Mouse (Mus musculus): Measurements from ENCODE around the gene Dclre1b.
"Not testable (repeated sequence)": the region's sequence is repeated elsewhere in the genome, so short reads cannot be mapped to it uniquely, and the experiment has no call there.

Dclre1b gene

DNA sequence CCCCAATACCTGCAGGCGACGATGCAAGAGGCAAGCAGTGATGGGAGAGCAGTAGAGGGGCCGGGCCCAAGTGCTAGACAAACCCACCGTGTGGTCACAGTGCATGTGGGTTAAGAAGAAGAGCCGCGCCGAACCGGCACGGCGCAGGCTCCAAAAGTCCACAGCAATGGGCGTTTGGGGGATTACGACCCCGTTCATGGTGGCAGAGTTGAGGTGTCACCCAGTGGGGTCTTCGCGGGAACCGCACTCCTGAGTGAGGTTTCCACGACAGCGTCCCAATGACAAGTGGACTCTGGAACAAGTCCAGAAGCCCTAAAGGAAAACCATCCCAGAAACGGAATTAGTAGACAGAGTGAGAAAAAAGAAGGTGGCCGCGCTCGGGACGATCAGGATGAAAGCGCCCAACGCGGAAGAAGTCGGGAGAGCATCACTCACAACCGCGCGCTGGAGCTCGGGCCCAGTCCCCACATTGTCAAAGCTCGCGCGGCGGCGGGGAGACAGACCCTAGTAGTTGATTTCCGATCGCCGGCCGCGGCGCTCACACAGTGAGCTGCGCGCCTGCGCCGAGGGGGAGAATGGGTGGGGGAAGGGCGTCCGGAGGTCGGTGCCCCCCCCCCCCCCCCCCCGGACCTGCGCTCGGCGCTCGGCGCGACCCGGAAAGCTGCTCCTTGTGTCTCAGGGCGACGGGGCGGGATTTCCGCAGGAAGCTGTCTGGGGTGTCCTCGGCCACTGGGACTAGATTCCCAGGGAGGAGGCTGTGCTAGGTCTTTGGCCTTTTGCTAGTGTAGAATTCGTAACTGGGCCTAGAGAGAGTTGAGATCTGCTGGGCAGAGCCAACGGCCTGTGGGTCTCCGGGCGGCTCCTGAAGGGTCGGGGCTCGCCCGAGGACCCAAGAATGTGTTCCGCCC lies at the start of gene Dclre1b, which contains the start of the genes Ap4b1 and Gm43064:
Gene Dclre1b, minus strand, starts transcription at position 554 of the 908 bp plus-strand sequence.
Gene Ap4b1, plus strand, starts transcription at position 630 of the 908 bp plus-strand sequence.
Gene Gm43064, plus strand, starts transcription at position 683 of the 908 bp plus-strand sequence.
- peak; percentile 95 to 96 for DNase-seq

DNA sequence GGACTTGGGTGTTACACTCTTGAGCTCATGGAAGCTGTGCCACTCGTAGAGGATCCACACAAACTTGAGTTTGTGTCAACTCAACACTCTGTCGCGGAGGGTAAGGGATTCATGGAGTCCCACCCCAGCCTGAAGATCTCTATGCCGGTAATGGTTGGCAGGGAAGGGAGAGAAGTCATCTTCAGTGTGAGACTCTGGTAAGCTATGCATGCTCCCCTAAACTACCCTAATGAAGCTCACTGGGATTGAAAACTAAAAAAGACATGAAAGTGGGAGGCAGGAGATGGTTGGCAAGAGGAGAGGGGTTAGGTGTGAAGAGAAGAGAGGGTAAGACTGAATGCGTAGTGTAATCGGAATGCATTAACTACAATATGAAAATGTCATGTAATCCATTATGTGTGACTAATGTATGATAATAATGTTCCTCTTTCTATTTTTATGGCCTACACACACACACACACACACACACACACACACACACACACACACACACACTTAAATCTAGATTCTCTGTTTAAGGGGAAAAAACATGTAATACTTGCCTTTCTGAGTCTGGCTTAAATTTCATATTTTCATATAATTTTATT lies 48.8 kb upstream of the Dclre1b start:
- DNase-seq: no peak

DNA sequence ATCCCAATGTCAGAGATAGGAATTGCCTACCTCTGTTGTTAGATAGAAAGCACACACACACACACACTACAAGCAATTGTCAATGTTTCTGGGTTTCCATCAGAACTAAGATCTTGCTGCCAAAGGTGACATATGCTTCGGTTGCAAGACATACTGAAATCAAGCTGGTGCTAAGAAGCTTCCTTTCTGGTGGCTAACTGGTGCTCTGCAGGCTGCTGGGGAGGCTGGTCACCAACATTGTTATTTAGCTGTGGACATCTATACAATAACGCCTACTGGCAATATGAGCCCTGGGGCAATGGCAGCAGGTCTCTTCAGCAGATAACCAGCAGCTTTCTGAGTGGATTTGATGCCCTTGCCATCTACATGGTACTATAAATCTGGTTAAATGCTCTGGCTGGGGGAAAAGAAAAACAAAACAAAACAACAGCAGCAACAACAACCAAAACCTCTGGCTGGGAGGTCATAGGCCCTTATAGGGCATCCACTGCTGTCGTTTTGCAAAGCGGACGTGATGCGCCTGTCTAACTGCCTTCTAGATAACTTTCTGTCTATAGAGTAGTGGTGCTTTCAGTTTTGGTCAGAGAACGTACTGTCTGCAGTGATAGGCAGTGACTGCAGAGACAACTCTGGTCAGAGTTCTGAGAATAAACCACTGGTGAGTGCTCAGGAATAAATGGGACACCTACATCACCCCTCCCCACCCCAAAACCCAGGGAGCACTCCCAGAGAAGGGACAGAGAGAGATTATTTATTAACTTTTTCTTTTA lies 48.0 kb upstream of the Dclre1b start:
- no peak for DNase-seq

DNA sequence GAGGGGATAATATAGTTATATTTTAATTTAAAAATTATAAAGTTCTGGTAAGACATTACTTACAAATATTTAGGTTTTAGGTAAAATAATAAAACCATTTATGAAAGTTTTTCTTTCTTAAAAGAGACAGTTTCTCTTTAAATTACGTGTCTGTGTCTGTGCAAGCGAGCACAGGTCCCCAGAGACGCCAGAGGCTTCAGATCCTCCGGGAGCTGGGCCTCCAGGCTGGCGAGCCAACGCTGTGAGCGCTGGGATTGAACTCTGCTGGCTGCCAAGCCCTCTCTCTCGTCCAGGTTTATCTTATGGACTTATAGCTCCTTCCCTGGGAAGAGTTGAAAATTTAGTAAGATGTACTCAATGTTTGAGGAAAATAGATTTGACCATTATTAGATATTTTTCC lies 44.6 kb upstream of the Dclre1b start:
- DNase-seq: no peak

DNA sequence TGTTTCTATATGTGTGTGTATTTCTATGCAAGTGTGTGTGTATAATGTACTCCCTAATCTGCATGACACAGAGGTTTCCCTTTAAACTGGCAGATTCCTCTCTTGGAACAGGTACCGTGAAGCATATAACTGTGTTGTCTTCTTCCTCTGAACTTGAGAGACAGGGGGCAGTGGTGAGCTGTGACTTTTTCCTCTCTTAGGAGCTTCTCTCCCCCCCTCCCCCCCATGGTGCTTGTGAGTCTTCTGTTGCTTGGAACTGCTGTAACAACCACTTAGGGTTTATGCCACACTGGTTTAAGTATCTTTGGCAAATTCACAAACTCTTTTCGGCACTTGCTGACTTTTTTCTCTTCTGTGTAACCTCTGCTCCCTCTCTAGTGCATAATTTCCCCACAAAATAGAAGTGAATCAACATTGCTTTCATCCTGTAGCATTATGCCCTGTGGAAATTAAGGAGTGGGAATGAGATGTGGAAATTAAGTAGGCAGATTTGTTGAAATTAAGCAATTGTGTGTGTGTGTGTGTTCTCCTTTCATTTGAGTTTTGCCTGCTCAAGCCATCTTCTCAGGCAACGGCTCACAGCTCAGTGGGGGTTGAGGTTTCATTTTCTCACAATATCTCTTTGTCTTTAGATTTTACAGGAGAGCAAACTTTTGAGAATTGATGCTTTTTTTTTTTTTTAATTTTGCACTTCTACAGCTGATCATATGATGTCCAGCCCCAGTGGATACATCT lies 43.5 kb upstream of the Dclre1b start:
- peak; percentile 74 to 88 for DNase-seq

DNA sequence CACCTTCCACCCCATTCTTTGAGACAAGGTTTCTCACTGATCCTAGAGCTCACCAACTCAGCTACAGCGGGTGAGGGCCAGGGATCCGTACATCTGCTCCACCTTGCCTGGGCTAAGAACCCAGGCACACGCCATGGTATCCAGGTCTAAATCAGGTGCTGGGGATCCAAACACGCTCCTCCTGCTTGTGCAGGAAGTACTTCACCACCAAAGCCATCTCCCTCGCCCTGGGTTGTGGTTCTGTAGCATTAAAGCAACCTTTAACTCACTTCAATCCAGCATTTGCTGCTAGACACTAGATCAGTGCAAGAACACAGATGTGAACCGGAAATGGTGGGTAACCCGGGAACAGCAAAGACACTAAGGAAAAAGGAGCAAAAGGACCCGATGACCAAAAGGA lies 42.6 kb upstream of the Dclre1b start:
- DNase-seq: no peak

DNA sequence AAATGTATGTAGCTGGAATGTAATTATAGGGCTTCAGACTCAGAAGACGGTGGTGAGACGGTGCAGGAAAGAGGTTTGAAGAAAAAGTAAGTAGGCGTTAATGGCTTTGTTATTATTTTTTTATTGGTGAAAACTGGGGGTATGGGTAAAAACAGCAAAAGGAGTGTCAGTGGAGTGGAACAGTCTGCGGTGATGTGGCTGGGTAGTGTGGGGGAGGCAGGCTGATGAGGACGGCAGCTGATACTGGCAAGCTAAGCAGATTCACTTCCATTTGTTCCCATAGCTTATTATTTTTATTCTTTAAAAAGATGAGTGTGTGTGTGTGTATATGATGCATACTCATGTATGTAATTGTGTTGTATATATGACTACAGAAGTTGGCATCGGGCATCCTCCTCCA lies 42.2 kb upstream of the Dclre1b start:
- DNase-seq: no peak

DNA sequence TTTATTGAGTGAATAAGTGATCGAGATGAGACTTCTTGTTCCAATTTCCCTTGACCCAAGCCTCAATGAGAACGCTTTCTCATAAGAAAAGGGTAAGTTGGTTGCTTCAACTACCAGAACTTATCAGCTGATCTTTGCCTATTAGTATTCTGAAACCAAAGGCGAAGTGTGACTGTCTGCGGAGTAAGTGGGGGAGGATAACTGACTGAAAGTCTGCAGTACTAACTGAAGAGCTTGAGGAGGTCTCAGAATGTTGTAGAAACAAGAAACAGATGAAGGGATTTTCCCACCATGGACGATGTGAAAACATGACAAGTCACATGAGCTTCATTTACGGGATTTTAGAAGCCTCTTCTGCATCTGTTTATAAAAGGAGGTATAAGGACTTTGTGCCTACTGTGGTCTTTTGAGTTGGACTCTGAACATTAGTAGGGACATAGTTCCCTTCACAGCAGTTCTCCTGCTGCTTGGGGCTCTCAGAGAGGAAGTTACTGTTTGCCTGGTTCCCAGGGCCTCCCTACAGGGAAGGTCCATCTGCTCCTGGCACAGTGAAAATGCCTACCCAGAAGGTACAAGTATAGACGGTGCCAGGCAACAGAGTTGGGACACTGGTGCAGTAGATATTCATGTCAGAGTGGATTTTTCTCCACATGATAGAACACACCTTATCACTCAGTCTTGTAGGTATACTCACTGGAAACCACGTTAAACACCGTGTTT lies 41.6 kb upstream of the Dclre1b start:
- peak; percentile 50 to 54 for DNase-seq

DNA sequence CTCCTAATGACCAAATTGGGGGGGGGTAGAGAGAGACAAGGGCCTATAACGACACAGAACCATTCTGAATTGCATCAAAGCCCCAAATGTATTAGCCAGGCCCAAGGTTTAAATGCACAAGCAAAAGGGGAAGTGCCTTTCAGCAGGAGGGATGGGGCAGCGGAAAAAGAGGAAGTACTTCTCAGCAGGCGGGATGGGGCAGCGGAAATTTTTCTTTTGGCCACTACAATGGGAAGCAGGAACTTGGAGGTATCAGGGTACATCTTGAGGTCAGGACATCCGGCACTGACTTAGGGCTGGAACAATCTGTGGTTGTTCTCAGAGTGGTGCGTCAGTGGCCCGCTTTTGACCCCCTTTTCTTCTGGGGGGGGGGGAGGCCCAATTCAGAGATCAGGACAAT lies 31.7 kb upstream of the Dclre1b start:
- not testable (repeated sequence) for DNase-seq

DNA sequence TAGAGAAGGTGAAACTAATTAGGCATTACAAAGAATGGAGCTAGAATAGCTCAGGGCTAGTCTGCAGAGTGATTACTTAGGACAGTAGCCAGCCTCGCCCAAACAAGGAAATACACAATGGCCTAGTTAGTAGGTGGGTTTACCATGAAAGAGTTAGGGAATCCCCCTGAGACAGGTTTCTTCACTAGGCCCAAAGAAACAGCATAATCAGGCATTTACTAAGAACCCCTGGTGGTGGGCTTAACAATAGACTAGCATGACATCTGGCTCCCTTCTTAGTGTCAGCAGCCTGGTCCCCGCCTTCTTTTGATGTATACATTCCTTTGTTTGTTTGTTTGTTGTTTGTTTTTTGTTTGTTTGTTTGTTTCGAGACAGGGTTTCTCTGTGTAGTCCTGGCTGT lies 31.0 kb upstream of the Dclre1b start:
- DNase-seq: not testable (repeated sequence)

DNA sequence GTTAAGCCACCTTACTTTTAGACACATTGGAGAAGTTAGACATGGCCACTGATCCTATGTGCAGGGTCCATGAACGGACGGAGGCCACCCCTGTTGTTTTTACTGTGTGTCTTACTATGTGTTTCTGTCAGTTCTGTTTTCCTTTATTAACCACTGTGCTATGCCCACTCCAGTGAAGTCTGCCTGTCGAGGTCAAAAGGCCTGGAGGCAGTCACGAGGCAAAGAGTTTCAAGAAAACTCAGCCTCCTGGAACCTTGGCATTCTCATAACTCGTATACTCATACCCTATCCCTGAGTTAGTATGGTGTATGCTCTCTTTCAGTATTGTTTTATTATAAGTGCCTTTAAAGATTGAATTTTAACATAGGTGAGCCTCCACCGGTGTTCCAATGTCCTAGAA lies 30.5 kb upstream of the Dclre1b start:
- peak; percentile 25 to 39 for DNase-seq

DNA sequence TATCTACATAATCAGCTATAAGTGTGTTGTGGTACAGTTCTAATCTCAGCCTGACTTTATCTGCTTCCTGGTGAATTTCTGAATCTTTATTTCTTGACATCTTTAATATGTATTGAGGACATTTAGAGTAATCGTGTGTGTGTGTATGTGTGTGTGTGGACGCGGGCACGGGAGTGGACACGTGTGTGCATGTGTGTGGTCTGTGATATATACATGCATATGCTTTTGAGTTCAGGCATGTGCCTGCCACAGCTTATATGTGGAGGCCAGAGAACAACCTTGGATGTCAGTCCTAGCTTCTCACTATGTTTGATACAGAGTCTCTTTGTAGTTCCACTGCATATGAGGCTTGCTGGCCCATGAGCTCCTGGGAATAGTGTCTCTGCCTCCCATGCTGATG lies 27.2 kb upstream of the Dclre1b start:
- no peak for DNase-seq

DNA sequence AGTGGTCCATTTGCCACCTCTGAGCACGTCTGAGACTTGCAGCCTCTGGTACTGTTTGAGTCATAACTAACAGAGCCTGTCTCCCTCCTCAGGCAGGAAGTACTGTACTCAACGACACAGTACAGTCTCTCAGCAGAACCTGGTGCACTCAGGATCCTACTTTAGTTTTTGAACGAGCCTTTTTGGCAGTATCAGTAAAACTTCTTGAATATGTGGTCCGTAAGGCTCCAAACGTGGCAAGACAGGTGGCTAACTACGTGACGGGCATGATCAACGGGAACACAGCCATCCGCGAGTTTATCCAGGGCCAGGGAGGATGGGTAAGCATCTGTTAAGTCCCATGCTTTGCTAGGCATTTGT lies 26.7 kb upstream of the Dclre1b start:
- DNase-seq: no peak

DNA sequence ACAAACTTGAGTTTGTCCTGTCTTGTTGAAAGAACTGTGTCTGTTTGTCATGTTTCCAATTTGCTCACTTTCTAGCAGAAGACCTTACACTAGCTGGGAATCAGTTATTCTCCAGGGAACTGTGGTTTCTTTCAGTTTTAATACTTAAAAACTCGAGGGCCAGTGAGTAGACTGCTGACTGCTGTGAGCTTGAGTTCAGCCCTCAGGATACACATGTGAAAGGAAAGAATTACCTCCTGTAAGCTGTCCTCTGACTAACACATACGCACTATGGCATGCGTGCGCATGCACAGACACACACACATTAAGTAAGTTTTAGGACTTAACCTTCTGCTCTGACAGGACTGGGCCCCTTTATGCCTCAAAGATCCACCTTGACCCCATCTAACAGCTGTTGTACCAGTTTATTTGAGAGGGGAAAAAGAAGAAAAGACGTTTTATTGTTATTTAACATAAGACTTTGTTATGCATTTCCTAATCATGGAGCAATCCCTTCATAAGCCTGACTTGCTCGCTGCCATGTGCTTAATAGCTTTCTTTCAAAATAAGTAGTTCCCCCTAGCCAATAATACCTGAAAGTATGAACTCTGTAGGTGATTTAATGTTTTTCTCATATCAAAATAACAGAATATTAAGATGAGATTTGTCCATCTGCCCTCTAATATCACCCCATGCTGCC lies 26.2 kb upstream of the Dclre1b start:
- no peak for DNase-seq

DNA sequence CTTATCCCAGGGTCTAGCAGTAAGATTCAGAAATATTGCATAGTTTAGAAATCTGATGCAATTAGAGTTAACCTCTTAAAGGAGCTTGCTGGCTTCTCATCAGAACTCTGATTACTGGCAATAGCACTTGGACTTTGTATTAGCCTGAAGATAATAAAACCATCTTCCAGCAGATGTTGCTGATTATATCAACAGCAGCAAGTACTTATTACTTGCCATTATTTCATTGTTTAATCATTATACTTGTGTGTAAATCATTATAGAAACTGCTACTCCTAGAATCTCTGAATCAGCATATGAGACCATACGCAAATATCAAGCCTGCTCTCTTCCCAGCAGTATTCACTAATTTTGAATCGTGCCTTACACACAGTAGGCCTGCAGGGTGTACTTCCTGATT lies 24.8 kb upstream of the Dclre1b start:
- DNase-seq: no peak

DNA sequence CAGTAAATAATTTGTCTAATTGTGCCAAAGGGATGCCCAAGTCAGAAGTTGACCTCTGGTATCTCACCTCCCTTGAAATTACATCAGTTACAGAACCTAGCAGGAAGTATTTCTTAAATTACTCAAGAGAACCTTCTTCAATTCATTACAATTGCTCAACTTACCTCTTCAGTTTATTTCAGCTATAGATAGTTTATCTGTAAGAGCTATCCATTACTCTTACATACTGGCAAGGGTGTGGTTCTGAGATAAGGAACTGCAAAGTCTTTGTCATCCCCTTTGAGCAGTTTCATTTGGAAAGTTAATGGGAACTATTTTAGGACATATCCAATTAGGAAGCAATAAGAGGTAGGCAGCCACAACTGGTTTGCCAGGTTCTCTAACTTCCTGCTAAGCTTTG lies 23.2 kb upstream of the Dclre1b start, which contains the start of gene Bcl2l15:
Gene Bcl2l15, plus strand, starts transcription at position 176 of the 400 bp plus-strand sequence.
- DNase-seq: no peak

DNA sequence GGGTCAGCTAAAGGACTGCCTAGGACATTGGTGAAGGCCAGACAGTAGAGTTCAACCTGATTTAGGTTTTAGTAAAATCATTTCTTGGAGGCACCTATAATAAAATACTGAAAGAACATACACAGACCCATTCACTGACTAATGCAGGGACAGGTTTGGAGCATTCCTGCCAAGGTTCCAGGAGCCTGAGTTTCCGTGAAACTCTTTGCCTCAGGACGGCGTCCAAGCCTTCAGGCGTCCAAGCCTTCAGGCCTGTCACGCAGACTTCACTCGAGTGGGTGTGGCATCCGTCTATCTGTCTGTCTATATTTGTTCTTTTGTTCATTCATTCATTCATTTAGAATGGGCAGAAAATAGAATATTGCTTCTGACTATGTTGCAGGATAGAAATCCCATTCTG lies 21.9 kb upstream of the Dclre1b start:
- DNase-seq: no peak

DNA sequence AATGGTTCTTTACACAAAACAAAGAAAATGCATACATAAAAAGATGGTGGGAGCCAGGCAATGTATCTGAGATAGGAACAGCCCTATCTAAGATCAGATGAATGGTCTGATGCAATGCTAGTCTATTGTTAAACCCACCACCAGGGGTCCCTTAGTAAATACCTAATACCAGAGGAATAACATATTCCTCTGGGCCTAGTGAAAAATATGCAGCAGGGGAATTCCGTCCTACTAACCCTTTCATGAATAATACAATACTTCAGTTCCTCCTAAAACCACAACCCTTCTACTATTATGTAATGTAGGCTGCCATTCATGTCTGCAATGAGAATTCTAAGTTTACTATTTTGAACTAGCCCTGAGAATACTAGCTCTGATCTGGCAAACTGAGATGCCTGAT lies 21.4 kb upstream of the Dclre1b start:
- not testable (repeated sequence) for DNase-seq

DNA sequence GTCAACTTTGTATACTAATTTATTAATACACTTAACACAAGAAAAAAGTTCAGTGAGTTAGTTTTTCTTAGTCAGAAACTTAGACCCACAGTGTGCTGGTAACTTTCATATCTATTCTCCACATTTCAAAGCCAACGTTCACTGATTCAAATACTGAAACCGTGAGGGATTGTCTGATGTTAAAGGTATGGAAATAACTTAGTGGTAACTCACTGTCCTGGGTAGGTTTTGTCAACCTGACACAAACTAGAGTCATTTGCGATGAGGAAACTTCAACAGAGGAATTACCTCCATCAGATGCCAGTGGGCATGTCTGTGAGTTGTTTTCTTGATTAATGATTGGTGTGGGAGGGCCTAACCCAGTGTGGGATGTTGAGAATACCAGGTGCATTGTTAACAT lies 19.8 kb upstream of the Dclre1b start:
- DNase-seq: no peak

DNA sequence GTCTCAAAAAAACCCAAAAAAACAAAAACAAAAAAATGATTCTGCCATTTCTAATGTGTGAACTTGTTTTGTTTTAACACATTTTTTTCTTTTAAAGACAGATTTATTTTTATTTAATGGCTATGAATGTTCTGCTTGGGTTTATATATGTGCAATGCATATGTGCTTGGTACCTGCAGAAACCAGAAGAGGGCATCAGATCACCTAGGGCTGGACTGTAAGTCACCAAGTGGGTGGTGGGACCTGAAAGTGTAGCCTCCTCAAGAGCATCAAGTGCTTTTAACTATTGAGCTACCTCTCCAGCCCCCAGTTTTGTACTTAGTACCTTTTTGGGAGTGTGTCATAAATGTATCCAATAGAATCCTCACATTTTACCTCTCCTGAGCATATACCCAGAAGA lies 18.3 kb upstream of the Dclre1b start:
- DNase-seq: peak in 1 of 2 experiments; percentile 14

DNA sequence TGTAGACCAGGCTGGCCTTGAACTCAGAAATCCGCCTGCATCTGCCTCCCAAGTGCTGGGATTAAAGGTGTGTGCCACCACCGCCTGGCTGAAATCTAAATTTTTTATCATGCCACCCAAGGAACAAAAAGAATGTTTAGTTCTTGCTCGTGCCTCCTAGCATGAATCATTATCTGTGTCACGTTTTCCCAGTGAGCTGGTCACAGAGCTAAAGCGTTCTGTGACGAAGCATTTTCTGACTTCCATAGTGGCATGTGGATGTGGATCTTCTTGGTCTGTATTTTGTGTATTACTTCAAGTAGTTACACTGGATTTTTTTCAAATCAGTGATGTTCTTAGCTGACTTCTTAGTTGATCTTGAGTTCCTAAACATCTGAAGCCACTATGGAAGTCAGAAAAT lies 1.7 kb upstream of the Dclre1b start:
- DNase-seq: no peak

Data from kidney, postnatal 36 days (tissue).